Mouse (Mus musculus) gastrocnemius, postnatal 4 days (tissue): ENCODE data around the gene Gm38100. TPM values are rescaled to one million over a fixed set of nuclear protein-coding genes. Genes with fewer than 3 reads are reported as not detected.

ENCODE experiments used
- DNase-seq, 2 experiments: peaks; one replicate each; pipeline ENCODE4 v3.0.0; 2021 to 2022; ENCODE audit warnings: low spot score in 2 of 2, mixed read lengths in 2 of 2
- total RNA-seq, 2 experiments: library from RNA; stranded (reverse); gene quantifications; 2 replicates each; pipeline ENCODE4 v1.2.3; 2021

Gm38100 gene
- total RNA-seq, 2 experiments from 2014 or later: not detected

DNA sequence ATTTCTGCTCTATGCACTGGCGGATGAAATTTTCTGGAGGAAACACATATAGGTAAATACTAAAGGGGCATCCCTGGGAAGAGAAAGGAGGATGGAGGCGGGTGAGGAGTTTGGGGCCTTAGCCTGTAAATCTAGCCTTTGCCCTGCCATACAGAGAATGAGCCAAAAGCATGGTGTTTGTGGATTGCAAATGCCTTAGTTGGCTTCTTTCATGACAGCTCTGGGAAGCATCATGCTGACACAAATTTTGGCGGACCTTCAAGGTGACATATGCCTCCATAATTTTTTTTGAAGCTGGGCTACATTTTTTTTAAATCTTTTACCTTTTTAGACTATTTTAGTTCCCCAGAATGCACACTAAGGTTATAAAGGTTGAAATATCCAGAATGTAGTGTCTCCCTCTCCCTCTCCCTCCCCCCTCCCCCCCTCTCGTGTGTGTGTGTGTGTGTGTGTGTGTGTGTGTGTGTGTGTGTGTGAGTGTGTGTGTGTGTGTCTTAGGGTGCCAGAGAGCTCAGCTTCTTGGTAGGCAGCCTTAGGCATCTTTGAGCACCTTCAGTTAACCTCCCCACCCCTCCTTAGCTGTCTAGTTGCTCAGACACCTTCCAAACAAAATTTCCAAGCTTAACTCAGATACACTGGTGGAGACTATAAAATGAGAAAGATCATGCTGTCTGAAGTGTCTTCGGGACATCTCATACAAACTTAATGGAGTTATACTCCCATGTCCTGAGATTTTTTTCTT lies 47.0 kb downstream of the Gm38100 start:
- no peak for DNase-seq

DNA sequence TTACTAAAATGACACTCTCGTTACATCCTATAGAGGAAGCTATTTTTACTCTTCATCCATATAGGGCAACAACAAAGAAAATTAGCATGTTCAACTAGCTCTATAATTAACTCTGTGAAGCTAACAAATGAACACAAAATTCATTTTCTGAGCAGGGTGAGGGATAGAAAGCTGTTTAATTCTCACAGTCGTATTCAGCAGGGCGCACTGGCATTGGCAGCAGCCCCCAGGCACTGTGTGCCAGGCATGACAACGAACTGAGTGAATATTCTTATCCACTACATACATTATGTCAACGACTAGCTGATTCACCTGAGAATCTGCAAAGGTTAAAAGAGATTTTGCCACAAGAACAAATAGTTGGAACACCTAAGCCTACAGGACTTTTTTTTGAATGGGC lies 50.6 kb downstream of the Gm38100 start:
- DNase-seq: no peak

Other genes starting within 250 kb of the Gm38100 start
- 1 to 10 TPM; 5.4 to 7.5 TPM for gene Opn3, start 227.6 kb upstream of the Gm38100 start, total RNA-seq
- 1 to 10 TPM; 6.7 to 7.3 TPM for gene Chml, start 227.4 kb upstream of the Gm38100 start, total RNA-seq
- gene Wdr64, start 221.7 kb upstream of the Gm38100 start, total RNA-seq: not detected
- 10 to 100 TPM in 1 of 2 experiments, 1 to 10 TPM in 1; 7.6 to 10.6 TPM for gene Exo1, start 39.7 kb upstream of the Gm38100 start, total RNA-seq
- under 1 TPM; 0.22 to 0.29 TPM for gene Rbm8a2, start 58.8 kb downstream of the Gm38100 start, total RNA-seq